Mouse (Mus musculus): Measurements from ENCODE around the gene Ccdc6.
A peak's percentile ranks its signal among the peaks of the same experiment; 100 is the strongest.

DNA sequence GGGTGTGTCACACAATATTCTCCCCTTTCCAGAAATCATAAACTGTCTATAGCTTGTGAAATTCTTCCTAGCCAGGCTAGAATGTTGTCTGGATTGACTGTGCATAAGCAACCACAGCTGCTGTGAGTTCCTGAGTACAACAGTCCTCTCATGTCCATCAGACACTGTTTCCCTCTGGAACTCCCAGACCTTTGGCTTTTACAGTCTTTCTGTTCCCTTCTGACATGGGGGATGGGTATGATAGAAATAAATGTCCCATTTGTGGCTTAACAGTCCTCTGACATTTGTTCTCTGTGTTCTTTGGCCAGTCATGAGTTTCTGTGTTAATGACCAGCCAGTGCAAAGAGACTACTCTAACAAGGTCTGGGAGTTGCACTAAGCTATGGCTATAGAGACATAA, 129.7 kb downstream of the Ccdc6 start:
- TF ChIP-seq CTCF (IDR thresholded peaks at IDR 0.05): no peak
- TF ChIP-seq EP300 (IDR thresholded peaks at IDR 0.05): peak; percentile 83; the same call in 1 of the 2 replicates

Data from lung, postnatal 0 days (tissue).